Mouse (Mus musculus) brain, embryonic 14.5 days (tissue): ENCODE measurements around the gene Srgap2.

ENCODE experiments used
- CTCF ChIP-seq: fragments of 200-500 bp; IDR thresholded peaks from 2 replicates; pipeline ENCODE4 v1.5.1; 2012; ENCODE audit warnings: inconsistent platforms, mild to moderate bottlenecking, moderate library complexity, borderline replicate concordance; ENCODE audit not compliant: insufficient read depth, insufficient read length; ENCODE audit errors: extremely low read depth
- POLR2A ChIP-seq: fragments of 200-500 bp; IDR thresholded peaks from 2 replicates; pipeline ENCODE4 v1.6.1; 2012; ENCODE audit warnings: mild to moderate bottlenecking, inconsistent platforms, borderline replicate concordance; ENCODE audit not compliant: poor library complexity, insufficient read depth, insufficient read length, severe bottlenecking; ENCODE audit errors: extremely low read depth

DNA sequence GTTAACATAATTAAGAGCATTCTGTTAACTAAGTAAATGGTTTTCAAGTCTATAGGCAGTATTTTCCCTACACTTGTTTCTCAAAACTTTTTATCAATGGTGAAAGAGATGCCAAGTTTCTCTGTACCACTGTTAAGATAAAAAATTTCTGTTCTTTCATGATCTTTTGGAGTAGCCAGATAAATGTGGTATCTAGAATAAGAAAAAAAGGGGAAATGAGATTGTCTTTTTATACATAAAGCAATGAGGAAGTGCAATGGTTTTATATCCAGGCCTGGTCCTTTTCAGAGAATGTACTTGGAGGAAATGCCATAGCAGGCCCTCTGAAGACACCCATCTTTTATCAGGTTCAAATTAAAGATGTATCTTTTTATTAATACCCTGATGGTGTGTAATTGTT, 45.8 kb downstream of the Srgap2 start:
- TF ChIP-seq POLR2A (no peak), CTCF (no peak)
